Mouse (Mus musculus): ENCODE results near the gene Pif1.

DNA sequence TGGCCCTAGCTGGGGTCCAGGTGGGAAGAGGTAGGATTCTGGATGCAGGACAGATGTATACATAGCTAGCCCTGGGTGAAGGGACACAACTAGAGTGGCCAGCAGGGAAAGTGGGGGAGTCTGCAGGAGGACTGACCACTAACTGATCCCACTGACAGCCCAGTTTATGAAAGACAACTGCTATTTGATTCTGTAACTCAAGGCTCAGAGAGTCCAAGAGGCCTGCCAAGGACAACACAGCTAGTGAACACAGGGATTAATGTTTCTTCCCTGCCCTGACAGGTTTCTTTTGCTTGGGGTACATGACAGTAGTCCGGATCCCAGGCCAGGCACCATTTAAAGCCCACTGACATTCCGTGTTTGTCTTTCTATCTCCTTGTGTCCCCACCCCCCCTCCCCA lies 20.2 kb downstream of the Pif1 start:
- no peak for TF ChIP-seq CTCF (IDR thresholded peaks at IDR 0.05; ENCODE audit: low read depth, low read length)
- no peak for TF ChIP-seq POLR2A (IDR thresholded peaks at IDR 0.05; ENCODE audit: borderline replicate concordance, low read depth, low read length)

All from bone marrow macrophage, adult 2 months (primary cell).